ENCODE assay signal across 12 mouse cellular contexts in genomic region chr5:46150825-46151224, GRCm38 (mm10).
DNase-seq lines count a peak whose midpoint lies in the region; ATAC-seq lines count a peak whose summit lies in the region.
"Had no signal": no experiment of that assay in that cellular context is flagged by ENCODE, and none has a peak within 500 bp of the region (broad histone marks: within the 10 kb centered on the region; RNA-seq: fewer than 3 reads in every experiment).

No protein-coding gene starts in this region.

- H3K27me3 ChIP-seq in heart, embryonic 12.5 days (replicated peaks) = no peaks in the 10 kb centered on the region
- H3K27me3 ChIP-seq in forebrain, embryonic 11.5 days (ENCODE audit: control insufficient read depth, insufficient read depth, low read length) = no peaks in the 10 kb centered on the region; the same call in 1 of the 2 replicates
- no peaks in the 10 kb centered on the region for H3K27me3 ChIP-seq in midbrain, embryonic 13.5 days
- H3K27me3 ChIP-seq: embryonic facial prominence, embryonic 13.5 days had no signal

- no peak overlapping the region for H3K27ac ChIP-seq in heart, embryonic 12.5 days (ENCODE audit: poor library complexity, severe bottlenecking)
- H3K27ac ChIP-seq in forebrain, embryonic 11.5 days (ENCODE audit: low read depth, low read length) = no peak overlapping the region
- H3K27ac ChIP-seq in midbrain, embryonic 13.5 days = peak overlapping the region; percentile 47; the same call in 1 of the 2 replicates
- H3K27ac ChIP-seq: embryonic facial prominence, embryonic 13.5 days; heart, embryonic 10.5 days; kidney, postnatal 0 days had no signal

- H3K4me1 ChIP-seq in heart, embryonic 12.5 days (replicated peaks) = no peaks in the 10 kb centered on the region
- peaks cover 8% of the 10 kb centered on the region; the same call in 1 of the 2 replicates for H3K4me1 ChIP-seq in forebrain, embryonic 11.5 days (replicated peaks; ENCODE audit: control insufficient read depth, insufficient read depth, low read length)
- peaks cover 19% of the 10 kb centered on the region for H3K4me1 ChIP-seq in midbrain, embryonic 13.5 days (replicated peaks)
- H3K4me1 ChIP-seq: heart, embryonic 10.5 days had no signal

- ATAC-seq in heart, embryonic 12.5 days (ENCODE audit: insufficient number of reproducible peaks, low FRiP score) = no peak
- peak; percentile 80 for ATAC-seq in forebrain, embryonic 11.5 days (replicated peaks; ENCODE audit: low FRiP score)
- peak; percentile 83 for ATAC-seq in midbrain, embryonic 13.5 days
- no peak for ATAC-seq in monocyte, adult 5-6 weeks (replicated peaks; ENCODE audit: insufficient number of reproducible peaks, low FRiP score, low TSS enrichment, poor library complexity, severe bottlenecking)

- DNase-seq in heart, postnatal 4 days = peak; percentile 13
- peak; percentile 32 for DNase-seq in embryo, embryonic 10.5 days (ENCODE audit: low spot score)
- peak; percentile 59 for DNase-seq in forebrain, embryonic 11.5 days (ENCODE audit: low spot score)
- DNase-seq in frontal cortex, adult 2 months (ENCODE audit: extremely low spot score in 1 of 2, low spot score in 1 of 2) = no peak
- DNase-seq: lung, postnatal 4 days; thymus, adult 18-20 months had no signal

- H3K9ac ChIP-seq in heart, embryonic 12.5 days = no peak overlapping the region
- H3K9ac ChIP-seq in forebrain, embryonic 11.5 days (ENCODE audit: low read length) = no peak overlapping the region
- H3K9ac ChIP-seq in midbrain, embryonic 13.5 days (replicated peaks) = no peak overlapping the region
- H3K9ac ChIP-seq: embryonic facial prominence, embryonic 13.5 days had no signal

- H3K4me2 ChIP-seq in heart, embryonic 12.5 days = no peak overlapping the region
- no peak overlapping the region for H3K4me2 ChIP-seq in forebrain, embryonic 11.5 days (ENCODE audit: low read depth, low read length, severe bottlenecking)
- no peak overlapping the region for H3K4me2 ChIP-seq in midbrain, embryonic 13.5 days (replicated peaks)
- H3K4me2 ChIP-seq: embryonic facial prominence, embryonic 13.5 days had no signal

- no peaks in the 10 kb centered on the region for H3K36me3 ChIP-seq in heart, embryonic 12.5 days
- H3K36me3 ChIP-seq in forebrain, embryonic 11.5 days (ENCODE audit: control insufficient read depth, insufficient read depth, low read length) = no peaks in the 10 kb centered on the region
- H3K36me3 ChIP-seq in midbrain, embryonic 13.5 days = no peaks in the 10 kb centered on the region
- H3K36me3 ChIP-seq: embryonic facial prominence, embryonic 13.5 days; heart, embryonic 10.5 days had no signal

- 72% methylated on average over 6 of the region's 6 CpGs for WGBS in heart, embryonic 12.5 days
- 10% methylated on average over 6 of the region's 6 CpGs for WGBS in forebrain, embryonic 11.5 days
- 23% methylated on average over 6 of the region's 6 CpGs for WGBS in midbrain, embryonic 13.5 days

- no peaks in the 10 kb centered on the region for H3K9me3 ChIP-seq in heart, embryonic 12.5 days (replicated peaks)
- H3K9me3 ChIP-seq in forebrain, embryonic 11.5 days (ENCODE audit: control insufficient read depth, low read length) = no peaks in the 10 kb centered on the region
- no peaks in the 10 kb centered on the region for H3K9me3 ChIP-seq in midbrain, embryonic 13.5 days
- H3K9me3 ChIP-seq: embryonic facial prominence, embryonic 13.5 days; heart, embryonic 10.5 days had no signal

- no peak overlapping the region for H3K4me3 ChIP-seq in heart, embryonic 12.5 days
- no peak overlapping the region for H3K4me3 ChIP-seq in forebrain, embryonic 11.5 days (ENCODE audit: low read depth, low read length)
- no peak overlapping the region for H3K4me3 ChIP-seq in midbrain, embryonic 13.5 days (replicated peaks)
- H3K4me3 ChIP-seq: embryonic facial prominence, embryonic 13.5 days; heart, embryonic 10.5 days had no signal

Comparison
In these comparisons a context has a peak if more than half of its experiments do, and no peak if none do; other contexts are left out.
1. DNase-seq: peak in heart, postnatal 4 days (single experiment), embryo, embryonic 10.5 days (single experiment) and forebrain, embryonic 11.5 days (single experiment); none in frontal cortex, adult 2 months (0 of 2).
2. ATAC-seq: peak in forebrain, embryonic 11.5 days (single experiment) and midbrain, embryonic 13.5 days (single experiment); none in heart, embryonic 12.5 days (single experiment) and monocyte, adult 5-6 weeks (single experiment).